Mouse (Mus musculus): ENCODE data around the gene Odc1. TPM values are rescaled to one million over a fixed set of nuclear protein-coding genes. Genes with fewer than 3 reads are reported as not detected.
"Not testable (repeated sequence)": the region's sequence is repeated elsewhere in the genome, so short reads cannot be mapped to it uniquely, and the experiment has no call there.

Odc1 gene
- polyA plus RNA-seq, 1 experiment, result 122 TPM

DNA sequence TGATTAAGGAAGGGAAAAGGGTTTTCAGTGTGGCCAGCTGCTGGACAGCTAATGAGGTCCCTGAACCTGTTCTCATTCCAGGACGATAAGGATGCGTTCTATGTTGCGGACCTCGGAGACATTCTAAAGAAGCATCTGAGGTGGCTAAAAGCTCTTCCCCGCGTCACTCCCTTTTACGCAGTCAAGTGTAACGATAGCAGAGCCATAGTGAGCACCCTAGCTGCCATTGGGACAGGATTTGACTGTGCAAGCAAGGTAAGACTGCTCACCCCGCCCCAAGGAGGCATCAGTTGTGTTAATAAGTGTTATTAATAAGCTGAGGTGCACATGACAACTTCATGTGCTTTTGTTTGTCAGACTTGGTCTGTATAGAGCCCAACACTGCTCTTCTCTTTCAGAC is 3.0 kb downstream of the Odc1 start:
- 95% methylated on average over 9 of the region's 9 CpGs for WGBS
- not testable (repeated sequence) for DNase-seq (ENCODE audit: low read depth, low spot score)

DNA sequence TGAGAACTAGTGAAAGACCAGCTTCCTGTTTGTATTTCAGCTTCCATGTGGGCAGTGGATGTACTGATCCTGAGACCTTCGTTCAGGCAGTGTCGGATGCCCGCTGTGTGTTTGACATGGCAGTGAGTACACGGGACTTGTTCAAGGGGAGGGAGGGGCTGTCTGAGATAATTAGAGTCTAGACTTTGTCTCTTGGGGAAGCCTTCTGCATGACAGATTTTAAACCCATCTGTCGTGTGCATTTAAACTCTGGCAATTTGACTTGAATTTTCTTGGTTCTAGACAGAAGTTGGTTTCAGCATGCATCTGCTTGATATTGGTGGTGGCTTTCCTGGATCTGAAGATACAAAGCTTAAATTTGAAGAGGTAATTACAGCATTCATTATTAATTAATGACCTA is 3.9 kb downstream of the Odc1 start:
- 71% methylated on average over 5 of the region's 5 CpGs for WGBS

DNA sequence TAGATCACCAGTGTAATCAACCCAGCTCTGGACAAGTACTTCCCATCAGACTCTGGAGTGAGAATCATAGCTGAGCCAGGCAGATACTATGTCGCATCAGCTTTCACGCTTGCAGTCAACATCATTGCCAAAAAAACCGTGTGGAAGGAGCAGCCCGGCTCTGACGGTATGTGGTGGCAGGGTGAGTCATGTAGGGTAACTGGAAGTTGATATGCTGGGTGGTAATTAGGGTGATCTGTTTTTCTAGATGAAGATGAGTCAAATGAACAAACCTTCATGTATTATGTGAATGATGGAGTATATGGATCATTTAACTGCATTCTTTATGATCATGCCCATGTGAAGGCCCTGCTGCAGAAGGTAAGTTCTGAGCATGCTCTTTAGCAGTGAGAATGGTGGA is 4.8 kb downstream of the Odc1 start:
- WGBS, result 66% methylated on average over 5 of the region's 5 CpGs

More for the DNA sequence above, 3.9 kb downstream of the Odc1 start:
- DNase-seq (ENCODE audit: low read depth, low spot score), result no peak

DNA sequence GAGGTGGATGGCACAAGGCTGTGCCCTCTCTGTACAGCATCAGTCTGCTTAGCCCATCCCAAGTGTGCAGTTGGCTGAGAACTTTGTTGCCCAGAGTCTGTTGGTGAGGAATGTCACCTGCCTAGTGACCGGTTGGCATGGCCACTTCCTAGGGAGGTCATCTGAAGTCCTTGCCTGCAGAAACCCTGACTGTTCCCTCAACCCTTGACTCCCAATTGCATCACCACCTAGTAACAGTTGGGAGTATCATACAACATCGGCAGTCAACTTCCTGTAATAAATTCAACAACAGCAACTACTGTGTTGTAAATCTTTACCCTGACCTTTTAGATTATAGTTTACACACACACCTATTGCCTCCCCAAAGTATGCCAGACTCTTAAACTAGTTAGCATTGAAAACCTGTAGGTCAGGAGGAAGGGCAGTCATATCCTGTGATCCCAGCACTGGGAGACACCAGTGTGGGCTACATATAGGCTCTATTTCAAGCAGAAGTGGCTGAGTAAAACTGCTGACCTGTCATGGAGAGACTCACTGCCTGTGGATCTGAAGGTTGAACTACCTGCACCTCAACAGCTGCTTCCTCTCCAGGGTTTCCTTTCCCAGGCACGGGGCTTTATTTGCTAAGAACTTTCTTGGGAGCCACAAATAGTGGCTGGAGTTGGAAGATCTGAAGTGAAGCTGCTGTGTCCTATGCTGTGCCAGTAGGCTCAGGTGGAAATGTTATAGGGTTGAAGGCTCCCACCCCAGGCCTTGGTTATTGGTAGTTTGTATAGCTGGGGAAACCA is 6.8 kb downstream of the Odc1 start:
- DNase-seq (ENCODE audit: low read depth, low spot score), result peak; percentile 85
- 14% methylated on average over 3 of the region's 3 CpGs for WGBS

More for the DNA sequence above, 4.8 kb downstream of the Odc1 start:
- not testable (repeated sequence) for DNase-seq (ENCODE audit: low read depth, low spot score)

DNA sequence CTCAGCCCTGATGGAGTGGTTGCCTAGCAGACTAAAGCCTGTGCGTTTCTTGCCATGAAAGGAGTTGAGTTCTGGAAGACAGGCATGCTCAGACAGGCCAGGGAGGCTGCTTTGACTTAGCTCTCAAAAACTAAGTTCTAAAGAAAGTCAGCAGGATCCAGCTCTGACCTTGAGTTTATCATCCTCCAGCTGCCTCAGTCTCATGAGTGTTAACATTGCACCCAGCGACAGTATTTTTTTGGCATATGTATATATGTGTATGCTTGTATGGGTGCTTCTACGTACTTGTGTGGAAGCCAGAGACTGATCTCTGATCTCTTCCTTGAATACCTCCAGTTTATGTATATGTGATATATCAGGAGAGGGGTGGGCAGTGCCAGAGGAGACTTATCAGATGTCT is 7.8 kb downstream of the Odc1 start:
- DNase-seq (ENCODE audit: low read depth, low spot score), result no peak
- WGBS, result 91% methylated on average over 3 of the region's 3 CpGs

DNA sequence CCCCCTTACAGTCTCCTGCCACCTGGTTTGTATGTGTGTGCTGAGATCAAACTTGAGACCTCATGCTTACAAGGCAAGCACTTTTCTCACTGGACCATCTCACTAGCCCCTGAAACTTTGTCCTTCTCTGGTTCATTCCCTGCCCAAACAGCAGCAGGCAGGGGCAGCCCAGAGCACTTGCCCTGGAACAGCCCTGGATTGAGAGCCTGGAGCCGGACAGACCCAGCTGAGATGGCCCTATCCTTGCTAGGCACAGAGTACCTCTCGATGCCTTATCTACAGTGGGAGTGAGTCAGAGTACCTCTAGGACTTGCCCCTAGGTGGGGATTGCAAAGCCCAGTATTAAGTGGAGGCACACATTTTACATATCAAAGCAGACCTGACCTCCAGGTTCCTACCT is 8.4 kb downstream of the Odc1 start:
- WGBS, result 78% methylated on average over 2 of the region's 2 CpGs

DNA sequence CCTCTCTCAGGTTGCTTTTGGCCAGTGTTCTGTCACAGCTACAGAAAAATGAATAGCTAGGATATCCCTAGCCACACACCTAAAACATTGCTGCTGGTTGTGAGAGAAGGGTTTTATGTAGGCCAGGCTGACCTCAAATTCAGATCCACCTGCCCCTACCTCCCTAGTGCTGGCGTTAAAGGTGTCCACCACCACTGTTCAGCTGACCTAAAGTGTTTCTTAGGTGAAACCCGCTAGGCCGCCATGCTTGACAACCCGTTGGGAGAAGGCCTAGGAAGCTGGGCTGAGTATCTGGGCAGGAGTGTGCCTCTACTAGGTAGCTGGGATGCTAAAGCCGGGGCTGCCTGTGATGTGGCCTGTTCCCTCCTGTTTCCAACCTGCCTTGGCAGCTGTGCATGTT is 9.0 kb downstream of the Odc1 start:
- WGBS, result 80% methylated on average over 5 of the region's 5 CpGs
- DNase-seq (ENCODE audit: low read depth, low spot score), result no peak

More for the DNA sequence above, 8.4 kb downstream of the Odc1 start:
- no peak for DNase-seq (ENCODE audit: low read depth, low spot score)

DNA sequence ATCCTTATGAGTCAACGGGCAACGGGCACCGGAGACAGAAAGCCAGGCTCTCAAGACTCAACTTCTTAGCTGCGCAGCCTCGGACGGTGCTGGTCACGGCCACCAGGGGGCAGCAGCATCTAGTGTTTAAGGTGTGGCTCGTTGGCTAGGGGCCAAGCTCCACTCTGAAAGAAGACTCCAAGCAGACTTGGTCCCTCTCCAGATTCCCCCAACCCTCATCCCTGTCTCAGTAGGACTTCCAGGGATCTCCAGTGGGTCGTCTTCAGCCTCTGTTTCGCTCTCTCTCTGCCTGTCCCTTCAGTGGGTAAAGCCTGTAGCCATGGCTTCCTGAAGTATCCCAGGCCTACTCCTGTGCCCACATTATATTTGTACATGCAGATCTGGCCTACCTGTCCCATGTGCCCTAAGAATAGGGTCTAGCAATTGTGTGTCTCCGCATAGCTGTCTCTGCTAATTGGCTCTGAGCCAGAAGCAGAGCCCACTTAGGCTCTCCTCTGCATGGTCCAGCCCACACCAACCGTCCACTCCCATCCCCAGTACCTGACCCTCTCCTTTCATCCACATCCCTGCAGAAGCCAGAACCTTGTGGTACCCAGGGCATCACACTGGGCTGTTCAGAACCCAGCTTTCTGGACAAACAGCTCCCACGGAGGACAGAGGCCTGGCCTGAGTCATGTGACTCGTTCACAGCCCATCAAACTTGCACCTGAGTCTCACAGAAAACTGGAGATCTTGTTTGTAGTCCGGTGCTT is 9.8 kb downstream of the Odc1 start:
- DNase-seq (ENCODE audit: low read depth, low spot score), result no peak
- 33% methylated on average over 15 of the region's 15 CpGs for WGBS

DNA sequence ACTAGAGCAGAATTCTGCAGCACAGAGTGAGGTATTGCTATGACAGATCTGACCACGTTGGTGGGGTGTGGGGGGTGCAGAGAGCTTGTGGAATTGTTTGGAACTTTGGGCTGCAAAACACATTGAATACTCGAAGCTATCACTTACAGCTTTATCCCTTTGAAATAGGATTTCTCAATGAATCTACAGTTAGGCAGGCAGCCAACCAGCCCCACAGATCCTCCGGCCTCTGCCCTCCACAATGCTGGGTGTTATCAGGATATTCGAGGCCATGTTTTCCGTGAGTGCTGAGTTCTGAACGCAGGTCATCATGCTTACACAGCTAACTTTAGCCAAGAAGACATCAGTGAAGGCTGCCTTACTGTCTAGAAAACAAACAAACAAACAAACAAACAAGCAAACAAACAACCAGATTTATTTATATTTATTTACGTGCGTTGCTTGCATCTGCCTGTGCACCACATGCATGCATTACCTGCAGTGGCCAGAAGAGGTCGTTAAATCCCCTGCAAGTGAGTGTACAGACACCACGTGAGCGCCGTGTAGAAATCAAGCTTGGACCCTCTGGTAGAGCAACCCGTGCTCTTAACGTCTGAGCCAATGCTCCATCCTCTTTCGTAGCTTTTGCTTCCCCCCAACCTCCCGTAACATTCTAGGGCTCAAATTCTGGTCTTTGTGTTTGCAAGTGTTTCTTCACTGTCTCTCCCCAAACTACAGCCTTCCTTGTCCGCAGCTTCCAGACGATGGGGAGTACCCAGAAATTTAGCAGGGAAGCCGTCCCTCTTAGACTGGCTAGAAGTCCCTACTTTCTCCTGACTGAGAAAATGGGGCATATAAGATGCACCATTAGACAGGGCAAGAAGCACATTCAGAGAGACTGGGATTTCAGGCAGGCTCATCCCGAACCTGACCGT is 12.1 kb downstream of the Odc1 start:
- 43% methylated on average over 21 of the region's 21 CpGs for whole genome bisulfite sequencing
- no peak for DNase-seq (ENCODE audit: low read depth, low spot score)

DNA sequence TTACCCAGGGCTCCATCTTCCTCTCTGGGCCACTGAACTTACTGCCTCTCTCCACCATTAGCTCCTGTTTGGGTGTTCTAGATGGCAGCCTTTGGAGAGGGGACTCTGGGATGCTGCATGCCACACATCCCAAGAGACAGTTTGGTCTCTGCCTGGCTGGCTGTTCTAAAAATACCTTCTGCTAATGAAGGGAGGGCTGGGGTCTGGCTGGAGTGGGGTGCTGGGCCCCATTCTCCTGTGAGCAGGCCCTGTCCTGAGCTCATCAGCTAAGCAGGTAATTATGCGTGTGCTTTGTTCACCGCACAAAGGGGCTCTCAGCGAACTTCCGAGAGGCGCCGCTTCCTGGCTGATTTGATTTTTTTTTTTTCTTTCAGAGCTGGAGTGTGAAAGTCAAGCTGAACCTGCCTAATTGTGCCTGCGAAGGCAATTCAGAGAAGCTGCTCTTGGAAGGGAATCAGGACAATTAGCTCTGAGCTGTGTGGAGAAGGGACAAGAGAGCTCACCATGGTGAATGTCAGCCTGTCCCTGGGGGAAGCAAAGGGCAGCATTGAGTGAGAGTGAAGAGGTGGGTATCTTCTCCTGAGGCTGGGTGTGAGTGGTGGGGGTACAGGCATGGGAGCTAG is 12.9 kb downstream of the Odc1 start:
- 81% methylated on average over 7 of the region's 7 CpGs for WGBS
- DNase-seq (ENCODE audit: low read depth, low spot score), result no peak

DNA sequence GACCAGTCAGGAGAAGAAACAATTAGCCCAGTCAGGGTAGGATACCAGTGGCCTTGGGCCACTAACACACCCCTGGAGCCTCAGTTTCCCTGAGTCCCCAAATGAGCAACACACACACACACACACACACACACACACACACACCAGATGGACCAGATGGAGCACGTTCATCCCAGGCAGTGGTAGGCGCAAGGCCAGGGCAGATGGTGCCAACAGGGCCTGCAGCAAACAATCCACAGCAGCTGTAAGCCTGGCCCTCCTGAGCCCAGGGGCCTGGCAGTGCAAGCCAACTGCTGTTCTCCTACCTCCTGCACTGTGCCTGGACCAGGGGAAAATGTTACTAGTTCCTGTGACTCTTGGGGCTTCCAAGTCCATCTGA is 13.4 kb downstream of the Odc1 start:
- no peak for DNase-seq (ENCODE audit: low read depth, low spot score)
- 67% methylated on average over 2 of the region's 2 CpGs for WGBS

DNA sequence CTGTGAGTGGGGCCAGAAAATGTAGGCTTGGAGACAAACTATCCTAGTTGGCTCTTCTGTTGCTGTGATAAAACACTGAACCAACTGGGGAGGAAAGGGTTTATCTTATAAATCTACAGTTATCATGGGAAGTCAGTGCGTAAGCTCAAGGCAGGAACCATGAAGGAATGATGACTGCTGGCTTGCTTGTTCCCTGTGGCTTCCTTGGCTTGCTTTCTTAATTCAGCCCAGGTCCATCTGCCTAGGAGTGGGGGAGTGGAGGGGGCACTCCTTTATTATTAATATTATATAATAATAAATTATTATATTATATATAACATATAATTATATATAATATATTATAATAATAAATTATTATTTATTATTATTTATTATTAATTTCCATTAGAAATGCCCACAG is 17.8 kb downstream of the Odc1 start:
- no peak for DNase-seq (ENCODE audit: low read depth, low spot score)
- WGBS, result 85% methylated on average over 1 of the region's 1 CpGs

DNA sequence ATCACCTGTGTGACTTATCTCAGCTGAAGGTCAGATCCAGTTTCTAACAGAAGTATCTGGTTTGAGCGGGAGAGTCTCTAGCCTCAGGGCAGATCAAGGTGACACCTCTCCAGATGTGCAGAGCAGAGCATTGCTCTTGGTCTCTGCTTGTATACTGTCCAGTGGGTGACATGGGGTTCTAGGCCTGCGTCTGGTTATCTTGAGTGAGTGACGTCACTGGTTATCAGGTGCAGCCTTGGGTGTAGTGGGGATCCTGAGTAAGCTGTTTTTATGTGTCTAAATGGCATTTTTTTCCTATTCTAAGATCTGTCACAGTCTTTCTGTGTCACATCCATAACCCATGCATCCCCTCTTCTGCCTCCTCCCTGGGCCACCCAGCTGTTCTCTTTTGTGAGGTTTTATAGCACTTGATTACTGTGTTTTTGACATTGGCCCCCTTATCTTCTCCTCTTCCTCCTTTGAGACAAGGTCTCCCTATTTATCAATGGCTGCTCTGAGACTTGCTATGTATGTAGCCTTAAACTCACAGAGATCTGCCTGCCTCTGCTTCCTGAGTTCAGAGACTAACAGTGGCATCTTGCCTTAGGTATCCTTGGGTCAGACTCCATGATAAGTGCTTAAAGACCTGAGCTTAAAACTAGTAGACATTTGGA is 20.9 kb downstream of the Odc1 start:
- no peak for DNase-seq (ENCODE audit: low read depth, low spot score)
- WGBS, result 92% methylated on average over 3 of the region's 3 CpGs

DNA sequence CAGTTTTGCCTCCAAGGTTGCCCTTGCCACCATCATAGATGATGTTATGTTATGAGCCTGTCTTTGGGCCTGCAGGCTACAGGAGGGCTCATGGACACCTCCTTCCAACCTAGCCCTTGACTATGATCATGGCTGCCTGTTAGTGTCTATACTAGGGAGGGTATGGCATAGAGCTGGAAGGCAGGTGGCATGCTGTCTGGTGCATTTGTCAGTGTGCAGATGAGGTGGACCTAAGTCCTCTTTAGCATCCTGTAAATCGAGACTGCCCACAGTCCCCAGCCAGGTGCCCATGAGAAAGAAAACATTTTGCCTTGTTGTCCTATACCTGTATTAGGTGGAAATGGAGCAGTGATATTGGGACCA is 21.4 kb downstream of the Odc1 start:
- 85% methylated on average over 1 of the region's 1 CpGs for WGBS
- no peak for DNase-seq (ENCODE audit: low read depth, low spot score)

DNA sequence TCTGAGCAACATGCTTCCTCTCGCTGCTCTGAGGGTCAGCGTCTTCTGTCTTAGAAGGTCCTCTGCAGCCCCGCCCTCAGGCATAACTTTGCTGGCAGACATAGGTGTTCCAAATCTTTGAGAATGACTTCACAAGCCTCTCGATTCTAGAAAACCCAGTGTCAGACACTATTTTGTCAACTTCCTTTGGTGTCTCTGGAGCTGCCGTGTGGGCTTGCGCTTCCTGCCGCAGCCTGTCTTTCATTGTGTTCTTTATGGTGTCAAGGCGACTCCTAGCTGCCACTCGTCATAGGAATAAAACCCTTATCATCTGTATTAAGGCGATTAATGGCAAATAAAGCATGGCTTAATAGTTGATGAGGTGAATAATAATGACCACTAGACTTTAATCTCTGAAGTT is 24.0 kb downstream of the Odc1 start:
- WGBS, result 82% methylated on average over 10 of the region's 10 CpGs
- DNase-seq (ENCODE audit: low read depth, low spot score), result no peak

DNA sequence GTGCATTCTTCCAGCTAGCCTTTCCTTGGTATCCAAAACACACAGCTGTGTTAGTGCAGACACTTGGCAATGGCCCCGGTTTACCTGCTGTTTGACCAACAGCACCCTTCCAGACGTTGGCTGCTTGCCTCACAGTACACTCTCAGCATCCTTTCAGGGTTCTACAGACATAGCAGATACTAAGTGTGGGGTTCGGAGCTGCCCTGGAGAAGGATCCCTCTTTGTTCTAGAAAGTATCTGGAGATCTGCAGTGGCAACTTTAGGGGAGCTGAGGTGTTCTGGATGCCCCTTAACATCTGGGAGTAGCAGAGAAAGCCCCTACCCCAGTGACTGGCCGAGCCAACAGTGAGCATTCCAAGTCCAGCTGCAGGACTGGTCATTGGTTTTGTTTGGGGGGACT is 30.0 kb downstream of the Odc1 start:
- 53% methylated on average over 4 of the region's 4 CpGs for WGBS

DNA sequence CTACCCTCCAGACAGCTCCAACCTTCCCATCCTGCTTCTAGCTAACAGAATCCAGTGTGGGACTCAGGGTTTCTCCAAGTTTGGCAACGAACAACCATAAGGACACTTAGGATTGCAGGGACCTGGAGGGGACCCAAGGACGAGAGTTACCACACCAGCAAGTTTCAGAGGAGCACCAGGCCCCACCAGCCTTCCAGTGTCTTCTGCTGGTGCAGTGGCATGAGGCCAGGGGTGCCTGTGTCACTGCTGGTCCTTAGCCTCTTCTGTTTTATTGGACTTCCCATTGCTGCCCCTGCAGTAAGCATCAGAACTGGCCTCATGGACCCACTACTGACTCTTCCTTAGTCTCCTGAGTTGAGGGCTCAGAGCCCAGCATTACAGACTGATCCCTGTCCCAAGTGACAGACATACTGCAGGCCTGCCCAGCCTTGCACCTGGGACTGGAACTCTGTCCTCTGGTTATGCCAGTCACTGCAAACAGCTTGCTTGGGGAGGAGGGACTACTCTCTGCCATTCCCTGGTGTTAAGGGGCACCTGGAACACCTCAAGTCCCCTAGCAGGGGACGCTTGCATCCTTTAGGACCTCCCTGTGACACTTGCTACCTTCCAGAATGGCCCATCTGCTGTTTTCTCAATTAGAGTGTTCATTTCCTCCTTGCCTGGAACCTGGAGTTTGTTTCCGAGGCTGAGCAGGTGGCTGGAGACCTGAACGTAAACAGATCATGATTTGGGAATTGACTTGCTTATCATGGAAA is 30.7 kb downstream of the Odc1 start:
- no peak for DNase-seq (ENCODE audit: low read depth, low spot score)
- WGBS, result 37% methylated on average over 5 of the region's 5 CpGs

More for the DNA sequence above, 30.0 kb downstream of the Odc1 start:
- DNase-seq (ENCODE audit: low read depth, low spot score), result no peak

DNA sequence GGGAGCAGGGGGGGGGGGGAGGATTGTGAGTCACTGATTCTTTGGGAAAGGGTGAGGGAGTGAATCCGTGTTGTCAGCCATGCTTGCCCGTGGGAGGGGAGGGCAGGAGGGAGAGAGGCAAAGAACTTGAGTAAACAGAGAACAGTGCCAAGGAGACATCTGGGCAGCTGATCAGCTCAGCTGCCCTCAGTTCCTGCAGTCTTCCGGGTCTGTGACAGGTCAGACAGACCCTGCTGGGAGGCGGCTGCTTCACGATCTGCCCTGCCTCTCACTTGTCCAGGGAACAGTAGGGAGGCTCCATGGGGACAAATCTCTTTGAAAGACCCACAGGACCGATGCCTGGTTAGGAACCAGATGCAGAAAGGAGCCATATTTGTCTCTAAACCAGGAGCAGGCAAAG is 31.4 kb downstream of the Odc1 start:
- no peak for DNase-seq (ENCODE audit: low read depth, low spot score)
- WGBS, result 9% methylated on average over 6 of the region's 6 CpGs

DNA sequence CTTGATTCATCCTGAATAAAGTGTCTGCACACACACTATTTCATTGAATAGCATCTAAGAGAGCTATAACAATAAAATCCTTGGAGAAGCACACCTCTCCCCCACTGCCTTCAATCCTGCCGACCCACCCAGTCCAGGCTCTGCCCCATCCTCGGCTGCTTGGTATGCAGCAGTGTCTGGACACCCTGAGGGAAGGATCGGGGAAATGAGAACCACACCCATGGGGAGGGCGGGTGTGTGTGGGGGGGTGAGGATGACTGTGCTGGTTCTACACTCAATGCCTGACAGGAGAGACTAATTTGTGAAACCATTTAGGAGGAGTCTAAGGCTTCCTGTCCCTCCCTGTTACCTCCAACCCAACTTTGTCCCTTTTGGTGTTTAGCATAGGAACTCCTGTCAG is 34.0 kb downstream of the Odc1 start:
- WGBS, result 15% methylated on average over 4 of the region's 4 CpGs
- DNase-seq (ENCODE audit: low read depth, low spot score), result no peak
